Mouse (Mus musculus) testis, adult 2 months (tissue): Measurements from ENCODE around the gene Phf21a. TPM values are rescaled to one million over a fixed set of nuclear protein-coding genes. Genes with fewer than 3 reads are reported as not detected.
A peak's percentile ranks its signal among the peaks of the same experiment; 100 is the strongest.

Source experiments
- H3K27ac ChIP-seq: fragments of 200-500 bp; 2 replicates; pipeline ENCODE4 v1.5.1; 2012; ENCODE audit warnings: low read depth, low read length; ENCODE audit not compliant: control insufficient read depth, insufficient read depth
- H3K27me3 ChIP-seq: fragments of 200-500 bp; 2 replicates; pipeline ENCODE4 v1.6.1; 2012; ENCODE audit warnings: mild to moderate bottlenecking, low read length, moderate library complexity; ENCODE audit not compliant: control insufficient read depth, insufficient read depth
- H3K36me3 ChIP-seq: fragments of 200-500 bp; 2 replicates; pipeline ENCODE4 v1.6.1; 2012; ENCODE audit warnings: mild to moderate bottlenecking, low read length; ENCODE audit not compliant: control insufficient read depth, insufficient read depth
- H3K4me1 ChIP-seq: fragments of 200-500 bp; 2 replicates; pipeline ENCODE4 v1.6.1; 2012; ENCODE audit warnings: low read length; ENCODE audit not compliant: control insufficient read depth, insufficient read depth
- H3K4me3 ChIP-seq: fragments of 200-500 bp; 2 replicates; pipeline ENCODE4 v1.5.1; 2012; ENCODE audit warnings: low read depth, mild to moderate bottlenecking, low read length, moderate library complexity, mixed read lengths; ENCODE audit not compliant: control insufficient read depth
- CTCF ChIP-seq: fragments of 200-500 bp; IDR thresholded peaks from 2 replicates; pipeline ENCODE4 v1.5.1; 2012; ENCODE audit warnings: low read depth, mild to moderate bottlenecking, inconsistent platforms, low read length, moderate library complexity; ENCODE audit not compliant: control insufficient read depth, insufficient read depth, insufficient replicate concordance
- POLR2A ChIP-seq: fragments of 200-500 bp; IDR thresholded peaks from 2 replicates; pipeline ENCODE4 v1.6.1; 2012; ENCODE audit warnings: low read depth, mild to moderate bottlenecking, inconsistent platforms, low read length, moderate library complexity; ENCODE audit not compliant: control insufficient read depth
- polyA plus RNA-seq: library from polyadenylated mRNA; depleted of rRNA; stranded (reverse); fragments of >200 nt; gene quantifications from 2 replicates; pipeline ENCODE4 v1.2.3, GENCODE M21; 2012

The Phf21a gene
- polyA plus RNA-seq, 1 experiment = 78.4 TPM

DNA sequence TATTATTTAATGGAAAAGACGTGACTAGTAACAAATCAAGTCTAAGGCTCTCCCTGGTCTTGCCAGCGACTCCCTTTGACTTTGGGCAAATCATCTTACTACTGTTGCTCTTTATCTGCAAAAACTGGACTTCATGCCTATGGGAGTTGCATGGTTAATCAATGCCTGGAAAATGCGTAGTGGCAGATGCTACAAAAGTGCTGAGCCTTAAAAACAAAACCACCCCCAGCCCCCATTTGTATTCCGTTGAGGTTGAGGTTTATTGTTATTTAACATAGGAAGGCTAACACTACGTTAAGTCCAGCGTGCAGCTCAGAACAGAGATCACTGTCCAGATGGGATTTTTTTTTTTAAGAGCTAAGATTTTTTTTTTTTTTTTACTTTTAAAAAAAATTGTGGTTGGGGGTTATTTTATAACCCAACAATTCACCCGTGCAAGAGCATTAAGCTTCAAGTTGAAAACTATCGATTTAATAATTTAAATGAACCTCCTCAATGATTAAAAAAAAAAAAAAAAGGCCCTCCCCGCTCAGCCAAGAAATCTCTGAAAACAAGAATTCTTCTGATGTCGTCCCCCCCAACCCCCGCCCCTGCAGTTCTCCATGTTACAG is 89.3 kb downstream of the Phf21a start:
- Histone ChIP-seq H3K36me3 (no peaks in the 10 kb centered on the region), H3K4me1 (peaks cover 10% of the 10 kb centered on the region), H3K27ac (peak overlapping the region; percentile 94; the same call in 1 of the 2 replicates), H3K27me3 (no peaks in the 10 kb centered on the region), H3K4me3 (no peak overlapping the region; the same call in 1 of the 2 replicates)
- TF ChIP-seq POLR2A (no peak), CTCF (no peak)

DNA sequence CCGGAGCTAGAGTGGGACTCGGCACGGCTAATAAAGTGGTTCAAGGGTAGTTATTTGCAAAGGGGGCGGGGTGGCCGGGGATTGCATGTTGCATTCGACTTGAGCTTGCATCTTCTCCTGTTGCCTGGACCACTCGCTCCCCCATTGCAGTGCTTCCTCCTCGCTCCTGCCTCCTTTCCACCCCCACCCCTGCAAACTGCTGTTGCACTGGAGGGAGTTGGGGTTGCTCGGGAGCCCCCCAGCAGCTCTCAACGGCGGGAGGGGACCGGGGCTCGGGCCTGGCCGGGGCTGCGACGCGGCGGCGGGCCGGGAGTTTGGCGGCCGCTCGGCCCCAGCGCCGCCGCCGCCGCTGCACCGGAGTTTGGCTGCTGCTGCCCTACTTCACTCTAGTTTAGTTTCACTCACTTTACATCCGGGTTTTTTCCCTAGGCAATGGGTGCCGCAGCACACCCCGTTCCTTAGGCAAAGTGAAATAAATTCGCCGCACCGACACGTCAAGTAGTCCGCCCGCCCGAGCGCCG is 90.1 kb downstream of the Phf21a start:
- Histone ChIP-seq H3K4me3 (peak overlapping the region; percentile 95), H3K27ac (peak overlapping the region; percentile 94), H3K36me3 (no peaks in the 10 kb centered on the region), H3K4me1 (peaks cover 10% of the 10 kb centered on the region), H3K27me3 (no peaks in the 10 kb centered on the region)
- TF ChIP-seq CTCF (no peak), POLR2A (peak; percentile 53; the same call in 1 of the 2 replicates)

DNA sequence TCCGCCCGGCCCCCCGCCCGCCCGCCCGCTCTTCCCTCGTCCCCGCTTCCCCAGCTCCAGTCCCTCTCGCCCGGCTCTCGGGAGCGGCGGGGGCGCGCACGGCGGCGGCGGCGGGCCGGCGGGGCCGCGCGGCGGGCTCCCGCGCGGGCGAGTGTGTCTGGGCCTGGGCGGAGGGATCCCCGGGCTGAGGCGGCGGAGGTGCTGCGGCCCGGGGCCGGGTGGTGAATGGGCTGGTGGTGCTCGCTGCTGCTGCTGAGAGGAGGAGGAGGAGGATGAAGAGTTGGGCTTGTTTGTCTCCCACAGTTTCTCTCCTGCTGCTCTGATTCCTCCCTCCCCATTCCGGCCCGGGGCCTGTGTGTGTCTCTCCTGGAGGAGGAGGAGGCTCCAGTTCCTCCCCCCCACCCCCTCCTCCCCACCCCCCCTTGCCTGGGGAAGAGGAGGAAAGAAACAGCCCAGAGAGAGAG is 90.7 kb downstream of the Phf21a start:
- Histone ChIP-seq H3K27me3 (no peaks in the 10 kb centered on the region), H3K27ac (peak overlapping the region; percentile 89), H3K4me3 (peak overlapping the region; percentile 95), H3K36me3 (no peaks in the 10 kb centered on the region), H3K4me1 (peaks cover 10% of the 10 kb centered on the region)
- TF ChIP-seq CTCF (no peak), POLR2A (peak; percentile 68)

DNA sequence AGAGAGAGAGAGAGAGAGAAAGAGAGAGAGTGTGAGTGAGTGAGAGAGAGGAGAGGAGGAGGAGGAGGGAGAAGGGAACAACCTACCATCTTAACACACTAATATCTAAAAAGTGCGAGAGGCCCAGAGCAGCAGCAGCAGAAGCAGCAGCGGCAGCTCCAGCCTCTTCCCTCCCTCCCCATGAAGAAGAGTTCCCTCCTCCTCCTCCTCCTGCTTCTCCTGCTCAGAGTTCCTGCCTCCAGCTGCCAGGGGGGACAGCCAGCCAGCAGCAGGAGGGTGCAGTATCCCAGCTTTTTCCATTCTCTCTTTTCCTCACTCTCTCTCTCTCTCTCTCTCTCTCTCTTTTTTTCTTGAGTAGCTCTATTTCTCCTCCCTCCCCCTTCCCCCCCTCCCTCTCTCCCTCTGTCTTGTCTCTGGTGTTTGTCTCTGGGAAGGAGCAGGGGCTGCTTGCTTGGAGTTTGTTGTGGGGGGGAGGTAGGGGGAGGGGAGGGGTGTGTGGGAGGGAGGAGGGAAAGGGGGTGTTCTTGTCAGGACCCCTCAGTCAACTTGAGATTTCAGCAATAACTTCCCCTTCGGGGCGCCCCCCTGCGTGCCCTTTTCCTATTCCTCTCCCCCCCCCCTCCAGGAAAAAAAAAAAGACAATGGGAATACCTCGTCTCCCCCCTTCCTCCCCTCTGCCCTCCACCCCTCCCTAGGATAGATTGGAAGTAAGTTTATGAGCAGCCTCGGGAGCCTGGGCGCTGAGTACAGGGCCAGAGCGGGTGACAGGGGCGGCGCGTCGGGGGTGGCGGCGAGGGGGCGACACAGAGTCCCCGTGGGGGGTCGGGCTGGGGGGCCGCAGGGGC is 91.4 kb downstream of the Phf21a start:
- Histone ChIP-seq H3K27me3 (no peaks in the 10 kb centered on the region), H3K27ac (peak overlapping the region; percentile 89), H3K4me1 (peaks cover 10% of the 10 kb centered on the region), H3K36me3 (no peaks in the 10 kb centered on the region), H3K4me3 (peak overlapping the region; percentile 93)
- TF ChIP-seq CTCF = no peak
- no peak for TF ChIP-seq POLR2A

GRCm38 (mm10) chr2:92185062-92185765 is 92.3 kb downstream of the Phf21a start:
- Histone ChIP-seq H3K27ac (peak overlapping the region; percentile 88), H3K27me3 (no peaks in the 10 kb centered on the region), H3K4me1 (peaks cover 10% of the 10 kb centered on the region), H3K36me3 (no peaks in the 10 kb centered on the region), H3K4me3 (peak overlapping the region; percentile 92)
- TF ChIP-seq POLR2A (peak; percentile 55; the same call in 1 of the 2 replicates), CTCF (no peak)

DNA sequence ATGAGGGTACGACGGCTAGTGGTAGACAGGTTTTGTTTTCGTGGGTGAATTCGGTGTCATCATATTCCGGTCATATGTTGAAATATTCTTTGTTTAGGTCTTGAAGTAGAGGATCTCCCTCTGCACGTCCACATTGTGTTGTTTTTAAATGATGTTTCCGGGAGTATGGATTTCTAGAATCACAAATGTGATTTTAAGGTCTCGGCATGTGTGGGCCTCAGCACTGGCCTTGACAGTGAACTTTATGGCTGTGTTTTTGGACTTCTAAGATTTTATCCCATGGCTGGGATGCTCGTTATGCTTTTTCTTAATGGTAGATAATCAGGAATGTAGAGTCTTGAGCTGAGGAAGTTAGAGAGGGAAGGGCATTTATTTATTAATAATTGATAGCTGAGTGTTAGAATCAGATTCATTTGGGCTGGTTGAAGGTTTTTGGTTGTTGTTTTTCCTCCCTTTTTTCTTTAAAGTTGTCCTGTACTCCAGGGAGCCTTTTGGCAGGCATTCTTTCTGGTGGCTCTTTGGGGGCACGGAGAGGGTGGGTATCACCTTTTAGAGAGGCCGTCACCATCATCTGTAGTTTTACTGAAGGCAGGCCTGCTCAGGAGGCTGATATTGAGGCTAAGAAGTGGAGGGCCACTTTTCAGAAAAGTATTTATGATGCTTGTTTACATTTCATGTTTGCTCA is 93.0 kb downstream of the Phf21a start:
- no peak for TF ChIP-seq POLR2A
- no peak for TF ChIP-seq CTCF
- Histone ChIP-seq H3K27me3 (no peaks in the 10 kb centered on the region), H3K4me1 (peaks cover 11% of the 10 kb centered on the region), H3K36me3 (no peaks in the 10 kb centered on the region), H3K4me3 (peak overlapping the region; percentile 92), H3K27ac (peak overlapping the region; percentile 88)
